Mouse (Mus musculus) lung, adult 2 months (tissue): ENCODE data around the gene Pik3r5.

Experiments
- CTCF ChIP-seq: fragments of 200-500 bp; IDR thresholded peaks from 2 replicates; pipeline ENCODE4 v1.5.1; 2011; ENCODE audit warnings: mild to moderate bottlenecking, low read length, control low read depth; ENCODE audit not compliant: insufficient read depth
- POLR2A ChIP-seq: fragments of 200-500 bp; IDR thresholded peaks from 2 replicates; pipeline ENCODE4 v1.6.1; 2011; ENCODE audit warnings: low read depth, mild to moderate bottlenecking, control low read depth, low read length, borderline replicate concordance; ENCODE audit errors: extremely low read depth

GRCm38 (mm10) chr11:68513969-68514368, 82.0 kb downstream of the Pik3r5 start:
- TF ChIP-seq POLR2A (no peak), CTCF (no peak)
